Mouse (Mus musculus): Measurements from ENCODE around the gene Plbd2.

Gene Plbd2

GRCm38 (mm10) chr5:120503144-120503795, at the start of gene Plbd2:
Gene Plbd2 (minus strand): TSS chr5:120503625.
- H3K4me1 ChIP-seq (replicated peaks; ENCODE audit: low read depth, low read length), result peaks cover 40% of the 10 kb centered on the region
- peaks cover 11% of the 10 kb centered on the region for H3K27me3 ChIP-seq (ENCODE audit: insufficient read depth, low read length)
- H3K36me3 ChIP-seq (ENCODE audit: insufficient read depth, low read length), result peaks cover 17% of the 10 kb centered on the region
- peak within 1 kb of the TSS; percentile 99 for H3K4me3 ChIP-seq (replicated peaks; ENCODE audit: low read length)
- TF ChIP-seq NANOG (IDR thresholded peaks at IDR 0.05; ENCODE audit: borderline replicate concordance, low read length) (no peak), CTCF (conservative IDR thresholded peaks at IDR 0.05; ENCODE audit: low read length) (no peak), POU5F1 (IDR thresholded peaks at IDR 0.05; ENCODE audit: borderline replicate concordance, low read length) (no peak)
- no peaks in the 10 kb centered on the region for H3K9me3 ChIP-seq (ENCODE audit: low read length)

GRCm38 (mm10) chr5:120550673-120551072, 47.2 kb upstream of the Plbd2 start:
- TF ChIP-seq NANOG (IDR thresholded peaks at IDR 0.05; ENCODE audit: borderline replicate concordance, low read length) (no peak), POU5F1 (IDR thresholded peaks at IDR 0.05; ENCODE audit: borderline replicate concordance, low read length) (no peak), CTCF (conservative IDR thresholded peaks at IDR 0.05; ENCODE audit: low read length) (no peak)
- Histone ChIP-seq H3K36me3 (ENCODE audit: insufficient read depth, low read length) (peaks cover 65% of the 10 kb centered on the region), H3K27me3 (ENCODE audit: insufficient read depth, low read length) (no peaks in the 10 kb centered on the region), H3K9me3 (ENCODE audit: low read length) (no peaks in the 10 kb centered on the region), H3K4me1 (replicated peaks; ENCODE audit: low read depth, low read length) (peaks cover 25% of the 10 kb centered on the region), H3K4me3 (replicated peaks; ENCODE audit: low read length) (no peak overlapping the region)

- TF ChIP-seq NANOG (IDR thresholded peaks at IDR 0.05; ENCODE audit: borderline replicate concordance, low read length), result no peak
- no peak for TF ChIP-seq CTCF (conservative IDR thresholded peaks at IDR 0.05; ENCODE audit: low read length)
- TF ChIP-seq POU5F1 (IDR thresholded peaks at IDR 0.05; ENCODE audit: borderline replicate concordance, low read length), result no peak
- H3K4me3 ChIP-seq (replicated peaks; ENCODE audit: low read length), result no peak overlapping the region
- no peaks in the 10 kb centered on the region for H3K9me3 ChIP-seq (ENCODE audit: low read length)
- H3K27me3 ChIP-seq (ENCODE audit: insufficient read depth, low read length), result no peaks in the 10 kb centered on the region
- H3K36me3 ChIP-seq (ENCODE audit: insufficient read depth, low read length), result peaks cover 60% of the 10 kb centered on the region
- peaks cover 22% of the 10 kb centered on the region for H3K4me1 ChIP-seq (replicated peaks; ENCODE audit: low read depth, low read length)
Measured at GRCm38 (mm10) chr5:120550137-120550536, 46.7 kb upstream of the Plbd2 start.

- H3K36me3 ChIP-seq (ENCODE audit: insufficient read depth, low read length), result peaks cover 54% of the 10 kb centered on the region
- no peaks in the 10 kb centered on the region for H3K27me3 ChIP-seq (ENCODE audit: insufficient read depth, low read length)
- H3K4me1 ChIP-seq (replicated peaks; ENCODE audit: low read depth, low read length), result peaks cover 16% of the 10 kb centered on the region
- no peaks in the 10 kb centered on the region for H3K9me3 ChIP-seq (ENCODE audit: low read length)
- TF ChIP-seq CTCF (conservative IDR thresholded peaks at IDR 0.05; ENCODE audit: low read length), result no peak
- H3K4me3 ChIP-seq (replicated peaks; ENCODE audit: low read length), result no peak overlapping the region
Measured at GRCm38 (mm10) chr5:120548236-120548850, 44.9 kb upstream of the Plbd2 start.

DNA sequence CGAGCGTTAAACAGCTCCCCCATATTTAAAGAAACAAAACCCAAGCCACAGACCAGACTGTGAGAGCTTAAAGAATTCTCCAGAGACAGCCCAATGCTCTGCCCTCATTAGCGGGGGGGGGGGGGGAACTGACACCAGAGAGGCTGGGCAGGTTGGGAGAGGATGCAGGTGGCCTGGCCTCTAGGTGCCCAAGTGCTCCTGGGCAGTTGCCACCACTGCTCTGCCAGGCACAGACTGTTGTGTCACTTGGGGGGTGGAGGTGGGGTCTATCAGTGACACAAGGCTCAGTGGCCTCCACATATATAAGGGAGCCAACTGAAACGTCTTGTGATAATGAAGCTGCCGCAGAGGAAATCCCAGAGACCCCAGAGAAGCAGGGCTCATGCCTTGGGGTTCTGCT, 33.2 kb upstream of the Plbd2 start:
- Histone ChIP-seq H3K4me1 (replicated peaks; ENCODE audit: low read depth, low read length) (peaks cover 57% of the 10 kb centered on the region), H3K27me3 (ENCODE audit: insufficient read depth, low read length) (no peaks in the 10 kb centered on the region), H3K9me3 (ENCODE audit: low read length) (no peaks in the 10 kb centered on the region), H3K36me3 (ENCODE audit: insufficient read depth, low read length) (peaks cover 73% of the 10 kb centered on the region), H3K4me3 (replicated peaks; ENCODE audit: low read length) (no peak overlapping the region)
- TF ChIP-seq NANOG (IDR thresholded peaks at IDR 0.05; ENCODE audit: borderline replicate concordance, low read length) (no peak), POU5F1 (IDR thresholded peaks at IDR 0.05; ENCODE audit: borderline replicate concordance, low read length) (no peak), CTCF (conservative IDR thresholded peaks at IDR 0.05; ENCODE audit: low read length) (no peak)

GRCm38 (mm10) chr5:120536046-120536445, 32.6 kb upstream of the Plbd2 start:
- H3K9me3 ChIP-seq (ENCODE audit: low read length), result no peaks in the 10 kb centered on the region
- 0 out of 2 replicates have a peak overlapping the region, but pooled peaks have one; percentile 26 for H3K4me3 ChIP-seq (replicated peaks; ENCODE audit: low read length)
- H3K4me1 ChIP-seq (replicated peaks; ENCODE audit: low read depth, low read length), result peaks cover 62% of the 10 kb centered on the region
- H3K36me3 ChIP-seq (ENCODE audit: insufficient read depth, low read length), result peaks cover 73% of the 10 kb centered on the region
- no peak for TF ChIP-seq NANOG (IDR thresholded peaks at IDR 0.05; ENCODE audit: borderline replicate concordance, low read length)
- no peak for TF ChIP-seq CTCF (conservative IDR thresholded peaks at IDR 0.05; ENCODE audit: low read length)
- no peak for TF ChIP-seq POU5F1 (IDR thresholded peaks at IDR 0.05; ENCODE audit: borderline replicate concordance, low read length)
- H3K27me3 ChIP-seq (ENCODE audit: insufficient read depth, low read length), result no peaks in the 10 kb centered on the region

- TF ChIP-seq NANOG (IDR thresholded peaks at IDR 0.05; ENCODE audit: borderline replicate concordance, low read length), result no peak
- Histone ChIP-seq H3K27me3 (ENCODE audit: insufficient read depth, low read length) (no peaks in the 10 kb centered on the region), H3K9me3 (ENCODE audit: low read length) (no peaks in the 10 kb centered on the region), H3K36me3 (ENCODE audit: insufficient read depth, low read length) (peaks cover 74% of the 10 kb centered on the region), H3K4me3 (replicated peaks; ENCODE audit: low read length) (no peak overlapping the region), H3K4me1 (replicated peaks; ENCODE audit: low read depth, low read length) (peaks cover 69% of the 10 kb centered on the region)
Measured at GRCm38 (mm10) chr5:120534686-120535075, 31.3 kb upstream of the Plbd2 start.

DNA sequence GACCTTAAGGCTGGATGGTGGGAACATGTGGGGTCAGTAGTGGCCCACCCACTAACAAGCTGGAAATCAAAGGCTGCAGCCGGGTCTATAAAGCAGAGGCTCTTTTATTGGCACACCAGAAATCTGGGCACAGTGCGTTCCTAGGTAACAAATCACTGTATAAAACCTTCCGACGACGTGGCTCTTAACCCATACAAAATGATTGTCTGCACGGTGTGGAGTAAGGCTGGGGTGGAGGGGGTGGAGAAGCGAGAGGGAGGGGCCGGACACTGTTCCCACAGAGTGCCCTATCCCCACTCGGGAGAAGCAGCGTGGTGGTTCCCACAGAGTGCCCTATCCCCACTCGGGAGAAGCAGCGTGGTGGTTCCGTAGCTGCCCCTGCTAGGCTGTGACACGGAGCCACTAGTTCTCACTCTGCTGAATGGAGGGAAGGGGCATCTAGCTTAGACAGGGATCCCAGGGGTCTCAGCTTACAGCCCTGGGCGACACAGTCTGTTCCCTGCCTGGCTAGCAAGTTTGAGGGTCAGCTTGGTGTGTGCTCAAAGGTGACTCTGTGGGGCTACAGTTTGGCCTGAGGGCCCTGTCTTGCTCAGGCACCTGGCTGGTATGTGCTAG, 30.8 kb upstream of the Plbd2 start:
- Histone ChIP-seq H3K4me3 (replicated peaks; ENCODE audit: low read length) (no peak overlapping the region), H3K36me3 (ENCODE audit: insufficient read depth, low read length) (peaks cover 74% of the 10 kb centered on the region), H3K27me3 (ENCODE audit: insufficient read depth, low read length) (no peaks in the 10 kb centered on the region), H3K9me3 (ENCODE audit: low read length) (no peaks in the 10 kb centered on the region), H3K4me1 (replicated peaks; ENCODE audit: low read depth, low read length) (peaks cover 74% of the 10 kb centered on the region)
- TF ChIP-seq POU5F1 (IDR thresholded peaks at IDR 0.05; ENCODE audit: borderline replicate concordance, low read length) (no peak), NANOG (IDR thresholded peaks at IDR 0.05; ENCODE audit: borderline replicate concordance, low read length) (no peak), CTCF (conservative IDR thresholded peaks at IDR 0.05; ENCODE audit: low read length) (no peak)

Data from E14TG2a.4 (cell line).